Mouse (Mus musculus) kidney, adult 2 months (tissue): ENCODE data around the gene Crtc2. TPM values are rescaled to one million over a fixed set of nuclear protein-coding genes. Genes with fewer than 3 reads are reported as not detected.

Source experiments
- DNase-seq: peaks from one replicate; pipeline ENCODE4 v3.0.0; 2021
- H3K27ac ChIP-seq: fragments of 200-500 bp; 2 replicates; pipeline ENCODE4 v1.5.1; 2012; ENCODE audit warnings: low read depth, low read length, control low read depth, inconsistent platforms; ENCODE audit not compliant: insufficient read depth
- H3K27me3 ChIP-seq: fragments of 200-500 bp; replicated peaks from 2 replicates; pipeline ENCODE4 v1.6.1; 2012; ENCODE audit warnings: mild to moderate bottlenecking, moderate library complexity, low read length, inconsistent platforms; ENCODE audit not compliant: control insufficient read depth, insufficient read depth
- H3K36me3 ChIP-seq: fragments of 200-500 bp; 2 replicates; pipeline ENCODE4 v1.6.1; 2012; ENCODE audit warnings: mild to moderate bottlenecking, moderate library complexity, low read length, inconsistent platforms; ENCODE audit not compliant: control insufficient read depth, insufficient read depth
- H3K4me1 ChIP-seq: fragments of 200-500 bp; 2 replicates; pipeline ENCODE4 v1.6.1; 2011; ENCODE audit warnings: low read length; ENCODE audit not compliant: control insufficient read depth, insufficient read depth
- H3K4me3 ChIP-seq: fragments of 200-500 bp; 2 replicates; pipeline ENCODE4 v1.5.1; 2011; ENCODE audit warnings: mild to moderate bottlenecking, low read depth, low read length, control low read depth; ENCODE audit not compliant: insufficient read depth
- CTCF ChIP-seq: fragments of 200-500 bp; conservative IDR thresholded peaks from 2 replicates; pipeline ENCODE4 v1.5.1; 2011; ENCODE audit warnings: low read depth, mild to moderate bottlenecking, control low read depth, low read length, moderate library complexity, mixed read lengths; ENCODE audit not compliant: insufficient read depth, insufficient read length
- POLR2A ChIP-seq: fragments of 200-500 bp; IDR thresholded peaks from one replicate; pipeline ENCODE4 v1.6.1; 2011; ENCODE audit warnings: low read depth, low read length, control low read depth
- WGBS: fragments of 180-500 bp; shearing (Covaris S2); methylation state at CpG from one replicate; pipeline ENCODE4 v1.1.7; 2018; 5-methylcytosine and 5-hydroxymethylcytosine counted together
- polyA plus RNA-seq: library from polyadenylated mRNA; depleted of rRNA; stranded (reverse); fragments of >200 nt; gene quantifications from 2 replicates; pipeline ENCODE4 v1.2.3, GENCODE M21; 2012

Gene Crtc2
- polyA plus RNA-seq, 1 experiment, result 57.6 TPM

- no peaks in the 10 kb centered on the region for H3K36me3 ChIP-seq
- H3K27me3 ChIP-seq, result no peaks in the 10 kb centered on the region
- H3K4me3 ChIP-seq, result no peak overlapping the region
- WGBS, result 94% methylated on average over 8 of the region's 8 CpGs
- DNase-seq, result no peak
- no peak overlapping the region for H3K27ac ChIP-seq
- TF ChIP-seq POLR2A (no peak), CTCF (no peak)
- H3K4me1 ChIP-seq, result no peaks in the 10 kb centered on the region
Observed at GRCm38 (mm10) chr3:90270784-90271183, 16.8 kb downstream of the Crtc2 start.

GRCm38 (mm10) chr3:90272170-90272569, 18.2 kb downstream of the Crtc2 start:
- WGBS, result 71% methylated on average over 9 of the region's 9 CpGs
- no peaks in the 10 kb centered on the region for H3K36me3 ChIP-seq
- DNase-seq, result no peak
- no peak overlapping the region for H3K4me3 ChIP-seq
- H3K4me1 ChIP-seq, result no peaks in the 10 kb centered on the region
- no peak for TF ChIP-seq CTCF
- TF ChIP-seq POLR2A, result no peak
- H3K27me3 ChIP-seq, result no peaks in the 10 kb centered on the region
- no peak overlapping the region for H3K27ac ChIP-seq

DNA sequence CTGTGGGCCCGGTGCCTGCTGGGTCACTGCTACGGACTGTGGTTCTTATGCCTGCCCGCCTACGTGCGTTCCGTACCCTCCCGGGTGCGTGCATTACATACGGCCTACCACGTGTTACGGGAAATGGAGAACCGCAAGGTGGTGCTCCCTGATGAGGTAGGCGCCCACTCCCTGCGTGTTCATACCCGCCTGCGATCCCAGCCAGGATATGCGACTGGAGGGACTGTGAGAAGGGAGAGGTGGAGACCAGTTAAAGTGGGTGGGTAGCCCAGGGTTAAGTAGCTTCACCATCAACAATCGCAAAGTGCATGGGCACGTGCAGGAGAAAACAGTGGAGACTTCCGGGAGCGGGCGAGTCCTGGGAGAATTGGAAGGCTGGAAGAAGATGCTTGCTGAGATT, 19.9 kb downstream of the Crtc2 start:
- TF ChIP-seq CTCF (no peak), POLR2A (no peak)
- no peaks in the 10 kb centered on the region for H3K36me3 ChIP-seq
- WGBS, result 95% methylated on average over 22 of the region's 22 CpGs
- no peak for DNase-seq
- H3K27ac ChIP-seq, result no peak overlapping the region
- H3K27me3 ChIP-seq, result no peaks in the 10 kb centered on the region
- H3K4me3 ChIP-seq, result no peak overlapping the region
- H3K4me1 ChIP-seq, result no peaks in the 10 kb centered on the region

DNA sequence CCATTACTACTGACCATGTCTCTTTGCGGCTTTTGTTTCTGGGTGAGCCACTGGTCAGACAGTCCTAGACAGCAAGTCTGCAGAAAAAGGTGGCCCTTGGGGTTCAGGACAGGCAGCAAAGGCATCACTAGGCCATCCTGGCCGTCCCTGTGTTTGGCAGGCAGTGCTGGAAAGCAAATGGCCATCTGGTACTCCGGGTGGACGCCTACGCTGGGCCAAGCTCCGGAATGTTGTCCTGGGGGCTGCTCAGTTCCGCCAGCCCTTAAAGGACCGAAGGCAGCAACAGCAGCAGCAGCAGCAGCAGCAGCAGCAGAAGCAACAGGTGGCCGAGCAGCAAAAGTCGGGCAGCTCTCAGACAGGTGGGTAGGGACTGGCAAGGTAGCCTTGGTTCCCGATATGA, 21.3 kb downstream of the Crtc2 start:
- WGBS, result 91% methylated on average over 11 of the region's 11 CpGs
- no peaks in the 10 kb centered on the region for H3K36me3 ChIP-seq
- no peaks in the 10 kb centered on the region for H3K4me1 ChIP-seq
- TF ChIP-seq CTCF (no peak), POLR2A (no peak)
- DNase-seq, result no peak
- no peak overlapping the region for H3K4me3 ChIP-seq
- H3K27me3 ChIP-seq, result no peaks in the 10 kb centered on the region
- no peak overlapping the region for H3K27ac ChIP-seq

- H3K27me3 ChIP-seq, result no peaks in the 10 kb centered on the region
- no peaks in the 10 kb centered on the region for H3K4me1 ChIP-seq
- WGBS, result 75% methylated on average over 16 of the region's 16 CpGs
- H3K4me3 ChIP-seq, result no peak overlapping the region
- no peak overlapping the region for H3K27ac ChIP-seq
- no peaks in the 10 kb centered on the region for H3K36me3 ChIP-seq
- no peak for TF ChIP-seq POLR2A
- no peak for TF ChIP-seq CTCF
- no peak for DNase-seq
Observed at GRCm38 (mm10) chr3:90276858-90277257, 22.9 kb downstream of the Crtc2 start.

- no peak for TF ChIP-seq POLR2A
- TF ChIP-seq CTCF, result no peak
- Histone ChIP-seq H3K27ac (no peak overlapping the region), H3K36me3 (no peaks in the 10 kb centered on the region), H3K27me3 (no peaks in the 10 kb centered on the region), H3K4me3 (no peak overlapping the region), H3K4me1 (no peaks in the 10 kb centered on the region)
- 83% methylated on average over 9 of the region's 9 CpGs for WGBS
- no peak for DNase-seq
Observed at GRCm38 (mm10) chr3:90277793-90278192, 23.8 kb downstream of the Crtc2 start.

DNA sequence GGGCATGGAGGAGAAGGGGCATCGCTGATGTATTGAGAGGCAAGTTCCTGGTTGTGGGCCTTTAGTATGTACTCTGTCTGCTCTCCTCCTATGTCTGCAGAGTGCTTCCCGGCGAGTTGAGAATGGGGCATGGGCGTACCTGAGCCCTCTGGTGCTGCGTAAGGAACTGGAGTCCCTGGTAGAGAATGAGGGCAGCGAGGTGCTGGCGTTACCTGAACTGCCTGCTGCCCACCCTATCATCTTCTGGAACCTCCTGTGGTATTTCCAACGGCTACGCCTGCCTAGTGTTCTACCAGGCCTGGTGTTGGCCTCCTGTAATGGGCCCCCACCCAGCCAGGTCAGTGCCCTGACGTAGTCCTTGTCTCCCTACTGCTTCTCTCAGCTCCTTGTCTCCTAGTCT, 24.2 kb downstream of the Crtc2 start:
- Histone ChIP-seq H3K27me3 (no peaks in the 10 kb centered on the region), H3K27ac (no peak overlapping the region), H3K4me3 (no peak overlapping the region), H3K4me1 (no peaks in the 10 kb centered on the region), H3K36me3 (no peaks in the 10 kb centered on the region)
- TF ChIP-seq CTCF, result no peak
- TF ChIP-seq POLR2A, result no peak
- DNase-seq, result no peak
- WGBS, result 97% methylated on average over 10 of the region's 10 CpGs

DNA sequence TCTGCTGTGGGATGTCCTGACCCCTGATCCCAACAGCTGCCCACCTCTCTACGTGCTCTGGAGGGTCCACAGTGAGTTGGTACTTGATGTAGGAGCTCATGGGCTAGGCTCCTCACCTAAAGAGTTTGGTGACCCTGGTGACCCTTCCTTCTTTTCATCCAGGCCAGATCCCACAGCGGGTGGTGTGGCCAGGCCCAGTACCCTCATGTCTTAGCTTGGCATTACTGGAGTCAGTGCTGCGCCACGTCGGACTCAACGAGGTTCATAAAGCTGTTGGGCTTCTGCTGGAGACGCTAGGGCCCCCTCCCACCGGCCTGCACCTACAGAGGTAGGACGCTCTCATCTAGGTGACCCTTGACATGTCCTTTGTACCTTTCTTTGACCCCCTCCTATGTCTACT, 25.3 kb downstream of the Crtc2 start:
- Histone ChIP-seq H3K36me3 (no peaks in the 10 kb centered on the region), H3K4me3 (no peak overlapping the region), H3K27me3 (no peaks in the 10 kb centered on the region), H3K27ac (no peak overlapping the region), H3K4me1 (no peaks in the 10 kb centered on the region)
- no peak for DNase-seq
- 92% methylated on average over 9 of the region's 9 CpGs for WGBS
- TF ChIP-seq POLR2A, result no peak
- no peak for TF ChIP-seq CTCF
